Mouse (Mus musculus): ENCODE measurements at regions not wholly inside any gene's neighbourhood (a gene's known extent, or its start where the extent isn't known, plus 50 kb on each side); places are given as distances from the start of the nearest gene placed in this dataset.

- Histone ChIP-seq H3K4me1 (replicated peaks; ENCODE audit: insufficient read depth, low read length) (0 out of 2 replicates have a peak, but pooled peaks cover 7% of the 10 kb centered on the region), H3K36me3 (ENCODE audit: insufficient read depth, low read length) (no peaks in the 10 kb centered on the region), H3K27me3 (ENCODE audit: insufficient read depth, low read length) (no peaks in the 10 kb centered on the region), H3K4me3 (replicated peaks; ENCODE audit: low read depth, low read length) (no peak overlapping the region), H3K27ac (peak overlapping the region; percentile 47), H3K9me3 (replicated peaks; ENCODE audit: low read length) (no peaks in the 10 kb centered on the region), H3K4me2 (ENCODE audit: low read length) (no peak overlapping the region), H3K9ac (ENCODE audit: low read depth, low read length) (no peak overlapping the region)
- WGBS = 20% methylated on average over 2 of the region's 2 CpGs
- 0 out of 2 replicates have a peak, but pooled peaks have one; percentile 6 for TF ChIP-seq CTCF (IDR thresholded peaks at IDR 0.05; ENCODE audit: low read depth)
- ATAC-seq (replicated peaks; ENCODE audit: low FRiP score, low read depth) (peak; percentile 53; the same call in 1 of the 2 replicates), DNase-seq (ENCODE audit: low spot score) (no peak)
Observed at GRCm38 (mm10) chr16:21274012-21274528, 69.5 kb downstream of the Ephb3 start.

GRCm38 (mm10) chr16:21277789-21278342, 73.3 kb downstream of the Ephb3 start:
- TF ChIP-seq CTCF (IDR thresholded peaks at IDR 0.05; ENCODE audit: low read depth) = no peak
- no peaks in the 10 kb centered on the region; the same call in 1 of the 2 replicates for H3K27me3 ChIP-seq (ENCODE audit: insufficient read depth, low read length)
- no peak overlapping the region for H3K9ac ChIP-seq (ENCODE audit: low read depth, low read length)
- H3K36me3 ChIP-seq (ENCODE audit: insufficient read depth, low read length) = no peaks in the 10 kb centered on the region
- DNase-seq (ENCODE audit: low spot score) (peak; percentile 82), ATAC-seq (replicated peaks; ENCODE audit: low FRiP score, low read depth) (peak; percentile 78)
- H3K27ac ChIP-seq = peak overlapping the region; percentile 19; the same call in 1 of the 2 replicates
- 0 out of 2 replicates have a peak, but pooled peaks cover 6% of the 10 kb centered on the region for H3K4me1 ChIP-seq (replicated peaks; ENCODE audit: insufficient read depth, low read length)
- 27% methylated on average over 11 of the region's 11 CpGs for WGBS
- no peak overlapping the region for H3K4me2 ChIP-seq (ENCODE audit: low read length)
- H3K4me3 ChIP-seq (replicated peaks; ENCODE audit: low read depth, low read length) = no peak overlapping the region
- H3K9me3 ChIP-seq (replicated peaks; ENCODE audit: low read length) = no peaks in the 10 kb centered on the region

DNA sequence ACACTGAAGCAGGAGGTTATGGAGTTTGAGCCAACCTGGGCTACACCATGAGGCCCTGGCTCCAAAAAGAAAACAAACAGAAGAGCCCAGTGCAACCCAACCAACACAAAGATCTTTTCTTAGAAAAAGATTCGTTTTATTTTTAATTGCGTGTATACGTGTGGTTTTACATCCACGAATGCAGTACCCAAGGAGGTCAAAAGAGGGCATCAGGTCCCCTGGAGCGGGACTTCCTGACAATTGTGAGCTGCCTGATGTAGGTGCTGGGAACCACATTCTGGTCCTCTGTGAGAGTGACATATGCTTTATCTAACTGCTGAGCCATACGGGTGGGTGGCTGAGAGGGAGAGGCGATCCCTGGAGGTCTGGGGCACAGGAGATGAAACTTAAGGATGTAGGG, 73.8 kb downstream of the Ephb3 start:
- Histone ChIP-seq H3K27me3 (ENCODE audit: insufficient read depth, low read length) (no peaks in the 10 kb centered on the region; the same call in 1 of the 2 replicates), H3K27ac (no peak overlapping the region; the same call in 1 of the 2 replicates), H3K4me2 (ENCODE audit: low read length) (no peak overlapping the region), H3K36me3 (ENCODE audit: insufficient read depth, low read length) (no peaks in the 10 kb centered on the region), H3K9me3 (replicated peaks; ENCODE audit: low read length) (no peaks in the 10 kb centered on the region), H3K4me3 (replicated peaks; ENCODE audit: low read depth, low read length) (no peak overlapping the region), H3K9ac (ENCODE audit: low read depth, low read length) (no peak overlapping the region), H3K4me1 (replicated peaks; ENCODE audit: insufficient read depth, low read length) (0 out of 2 replicates have a peak, but pooled peaks cover 6% of the 10 kb centered on the region)
- 94% methylated on average over 7 of the region's 7 CpGs for WGBS
- ATAC-seq (replicated peaks; ENCODE audit: low FRiP score, low read depth) (no peak), DNase-seq (ENCODE audit: low spot score) (no peak)
- TF ChIP-seq CTCF (IDR thresholded peaks at IDR 0.05; ENCODE audit: low read depth) = no peak

GRCm38 (mm10) chr16:21280200-21280627, 75.7 kb downstream of the Ephb3 start:
- WGBS = 82% methylated on average over 4 of the region's 4 CpGs
- ATAC-seq (replicated peaks; ENCODE audit: low FRiP score, low read depth) = no peak
- no peak overlapping the region for H3K4me2 ChIP-seq (ENCODE audit: low read length)

DNA sequence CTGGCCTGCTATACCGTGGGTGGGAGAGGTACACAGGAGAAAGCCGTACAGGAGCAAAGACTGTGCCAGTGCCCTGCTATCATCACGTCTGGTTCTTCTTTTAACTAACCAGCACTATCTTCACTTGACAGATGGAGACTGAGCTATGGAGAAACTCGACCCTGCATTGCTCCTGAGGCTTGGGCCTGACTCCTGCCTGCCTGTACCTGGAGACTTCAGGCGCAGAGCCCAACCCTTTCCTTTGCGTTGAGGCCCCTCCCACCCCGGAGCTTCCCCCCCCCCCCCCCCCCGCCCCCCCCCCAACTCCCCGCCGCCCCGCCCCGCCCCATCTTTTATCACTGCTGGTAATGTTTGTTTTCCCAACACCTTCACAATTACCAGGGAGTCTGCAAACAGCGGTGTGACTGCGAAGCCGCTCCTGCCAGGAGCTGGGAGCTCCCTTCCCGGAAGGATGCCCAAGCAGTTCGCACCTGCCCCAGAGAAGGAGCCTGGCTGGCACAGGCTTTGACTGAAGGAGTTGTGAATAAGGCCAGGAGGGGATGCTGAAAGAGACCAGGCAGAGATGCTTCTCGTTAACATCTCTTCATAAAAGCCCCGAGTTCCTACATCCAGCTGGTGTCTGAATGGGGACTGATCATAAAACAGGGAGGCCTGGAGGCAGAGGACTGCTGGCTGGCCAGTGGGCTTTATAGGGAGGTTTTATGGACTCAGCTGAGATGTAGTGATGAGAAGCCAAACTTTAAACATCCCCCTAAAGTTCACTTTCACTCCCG, 77.6 kb downstream of the Ephb3 start:
- ATAC-seq (replicated peaks; ENCODE audit: low FRiP score, low read depth) (no peak), DNase-seq (ENCODE audit: low spot score) (no peak)
- Histone ChIP-seq H3K9ac (ENCODE audit: low read depth, low read length) (no peak overlapping the region), H3K27ac (no peak overlapping the region), H3K9me3 (replicated peaks; ENCODE audit: low read length) (no peaks in the 10 kb centered on the region), H3K4me2 (ENCODE audit: low read length) (no peak overlapping the region), H3K36me3 (ENCODE audit: insufficient read depth, low read length) (no peaks in the 10 kb centered on the region), H3K4me3 (replicated peaks; ENCODE audit: low read depth, low read length) (no peak overlapping the region), H3K4me1 (replicated peaks; ENCODE audit: insufficient read depth, low read length) (0 out of 2 replicates have a peak, but pooled peaks cover 3% of the 10 kb centered on the region), H3K27me3 (ENCODE audit: insufficient read depth, low read length) (no peaks in the 10 kb centered on the region; the same call in none of the 2 replicates)
- no peak for TF ChIP-seq CTCF (IDR thresholded peaks at IDR 0.05; ENCODE audit: low read depth)
- WGBS = 18% methylated on average over 15 of the region's 20 CpGs

More at GRCm38 (mm10) chr16:21280200-21280627, 75.7 kb downstream of the Ephb3 start:
- no peak overlapping the region for H3K4me3 ChIP-seq (replicated peaks; ENCODE audit: low read depth, low read length)
- DNase-seq (ENCODE audit: low spot score) = no peak
- no peaks in the 10 kb centered on the region; the same call in none of the 2 replicates for H3K27me3 ChIP-seq (ENCODE audit: insufficient read depth, low read length)
- H3K4me1 ChIP-seq (replicated peaks; ENCODE audit: insufficient read depth, low read length) = 0 out of 2 replicates have a peak, but pooled peaks cover 3% of the 10 kb centered on the region
- H3K36me3 ChIP-seq (ENCODE audit: insufficient read depth, low read length) = no peaks in the 10 kb centered on the region
- H3K9me3 ChIP-seq (replicated peaks; ENCODE audit: low read length) = no peaks in the 10 kb centered on the region
- TF ChIP-seq CTCF (IDR thresholded peaks at IDR 0.05; ENCODE audit: low read depth) = no peak
- H3K9ac ChIP-seq (ENCODE audit: low read depth, low read length) = no peak overlapping the region
- H3K27ac ChIP-seq = no peak overlapping the region

GRCm38 (mm10) chr16:21286099-21286498, 81.5 kb downstream of the Ephb3 start:
- DNase-seq (ENCODE audit: low spot score) = no peak
- no peak overlapping the region for H3K9ac ChIP-seq (ENCODE audit: low read depth, low read length)
- no peaks in the 10 kb centered on the region; the same call in none of the 2 replicates for H3K27me3 ChIP-seq (ENCODE audit: insufficient read depth, low read length)

More at GRCm38 (mm10) chr16:21286099-21286498, 81.5 kb downstream of the Ephb3 start:
- Histone ChIP-seq H3K9me3 (replicated peaks; ENCODE audit: low read length) (no peaks in the 10 kb centered on the region; the same call in 1 of the 2 replicates), H3K4me1 (replicated peaks; ENCODE audit: insufficient read depth, low read length) (0 out of 2 replicates have a peak, but pooled peaks cover 3% of the 10 kb centered on the region), H3K27ac (no peak overlapping the region), H3K4me2 (ENCODE audit: low read length) (no peak overlapping the region), H3K36me3 (ENCODE audit: insufficient read depth, low read length) (no peaks in the 10 kb centered on the region), H3K4me3 (replicated peaks; ENCODE audit: low read depth, low read length) (no peak overlapping the region)
- no peak for TF ChIP-seq CTCF (IDR thresholded peaks at IDR 0.05; ENCODE audit: low read depth)
- ATAC-seq (replicated peaks; ENCODE audit: low FRiP score, low read depth) = no peak
- WGBS = 39% methylated on average over 4 of the region's 4 CpGs
